Mouse (Mus musculus): ENCODE results near the gene Amh. TPM values are rescaled to one million over a fixed set of nuclear protein-coding genes. Genes with fewer than 3 reads are reported as not detected.
A peak's percentile ranks its signal among the peaks of the same experiment; 100 is the strongest.
"Not testable (repeated sequence)": the region's sequence is repeated elsewhere in the genome, so short reads cannot be mapped to it uniquely, and the experiment has no call there.

Gene Amh
- polyA plus RNA-seq, 1 experiment: 3.2 TPM

GRCm38 (mm10) chr10:80823316-80823715 is 18.3 kb downstream of the Amh start:
- H3K27me3 ChIP-seq (ENCODE audit: control insufficient read depth, insufficient read depth, low read length): no peaks in the 10 kb centered on the region
- no peaks in the 10 kb centered on the region for H3K36me3 ChIP-seq (ENCODE audit: control insufficient read depth, insufficient read depth, low read length)
- H3K27ac ChIP-seq (ENCODE audit: control insufficient read depth, insufficient read depth, low read depth, low read length): no peak overlapping the region
- H3K4me1 ChIP-seq (ENCODE audit: control insufficient read depth, insufficient read depth, low read length): peaks cover 8% of the 10 kb centered on the region
- no peak for TF ChIP-seq CTCF (IDR thresholded peaks at IDR 0.05; ENCODE audit: control insufficient read depth, insufficient read depth, insufficient replicate concordance, low read depth, low read length)
- TF ChIP-seq POLR2A (IDR thresholded peaks at IDR 0.05; ENCODE audit: control insufficient read depth, low read depth, low read length): no peak
- H3K4me3 ChIP-seq (ENCODE audit: control insufficient read depth, low read depth, low read length): no peak overlapping the region

GRCm38 (mm10) chr10:80823847-80824643 is 19.0 kb downstream of the Amh start:
- no peaks in the 10 kb centered on the region for H3K27me3 ChIP-seq (ENCODE audit: control insufficient read depth, insufficient read depth, low read length)
- H3K4me3 ChIP-seq (ENCODE audit: control insufficient read depth, low read depth, low read length): peak overlapping the region; percentile 61
- no peaks in the 10 kb centered on the region for H3K36me3 ChIP-seq (ENCODE audit: control insufficient read depth, insufficient read depth, low read length)
- peak overlapping the region; percentile 51 for H3K27ac ChIP-seq (ENCODE audit: control insufficient read depth, insufficient read depth, low read depth, low read length)
- peaks cover 8% of the 10 kb centered on the region for H3K4me1 ChIP-seq (ENCODE audit: control insufficient read depth, insufficient read depth, low read length)
- no peak for TF ChIP-seq CTCF (IDR thresholded peaks at IDR 0.05; ENCODE audit: control insufficient read depth, insufficient read depth, insufficient replicate concordance, low read depth, low read length)
- TF ChIP-seq POLR2A (IDR thresholded peaks at IDR 0.05; ENCODE audit: control insufficient read depth, low read depth, low read length): 0 out of 2 replicates have a peak, but pooled peaks have one; percentile 26

GRCm38 (mm10) chr10:80824827-80825226 is 19.8 kb downstream of the Amh start:
- Histone ChIP-seq H3K4me3 (ENCODE audit: control insufficient read depth, low read depth, low read length) (peak overlapping the region; percentile 61), H3K27ac (ENCODE audit: control insufficient read depth, insufficient read depth, low read depth, low read length) (peak overlapping the region; percentile 51), H3K4me1 (ENCODE audit: control insufficient read depth, insufficient read depth, low read length) (peaks cover 8% of the 10 kb centered on the region), H3K36me3 (ENCODE audit: control insufficient read depth, insufficient read depth, low read length) (no peaks in the 10 kb centered on the region), H3K27me3 (ENCODE audit: control insufficient read depth, insufficient read depth, low read length) (no peaks in the 10 kb centered on the region)
- TF ChIP-seq CTCF (IDR thresholded peaks at IDR 0.05; ENCODE audit: control insufficient read depth, insufficient read depth, insufficient replicate concordance, low read depth, low read length): no peak
- no peak for TF ChIP-seq POLR2A (IDR thresholded peaks at IDR 0.05; ENCODE audit: control insufficient read depth, low read depth, low read length)

GRCm38 (mm10) chr10:80826151-80827062 is 21.4 kb downstream of the Amh start, which contains the start of gene Oaz1:
TSS of gene Oaz1 (plus strand) at chr10:80826656.
- TF ChIP-seq CTCF (IDR thresholded peaks at IDR 0.05; ENCODE audit: control insufficient read depth, insufficient read depth, insufficient replicate concordance, low read depth, low read length): no peak
- peak; percentile 90 for TF ChIP-seq POLR2A (IDR thresholded peaks at IDR 0.05; ENCODE audit: control insufficient read depth, low read depth, low read length)
- Histone ChIP-seq H3K4me3 (ENCODE audit: control insufficient read depth, low read depth, low read length) (peak within 1 kb of the TSS; percentile 88), H3K4me1 (ENCODE audit: control insufficient read depth, insufficient read depth, low read length) (peaks cover 12% of the 10 kb centered on the region), H3K36me3 (ENCODE audit: control insufficient read depth, insufficient read depth, low read length) (no peaks in the 10 kb centered on the region), H3K27me3 (ENCODE audit: control insufficient read depth, insufficient read depth, low read length) (no peaks in the 10 kb centered on the region), H3K27ac (ENCODE audit: control insufficient read depth, insufficient read depth, low read depth, low read length) (peak within 1 kb of the TSS; percentile 97)

- TF ChIP-seq POLR2A (IDR thresholded peaks at IDR 0.05; ENCODE audit: control insufficient read depth, low read depth, low read length) (no peak), CTCF (IDR thresholded peaks at IDR 0.05; ENCODE audit: control insufficient read depth, insufficient read depth, insufficient replicate concordance, low read depth, low read length) (no peak)
- H3K4me1 ChIP-seq (ENCODE audit: control insufficient read depth, insufficient read depth, low read length): peaks cover 15% of the 10 kb centered on the region
- H3K4me3 ChIP-seq (ENCODE audit: control insufficient read depth, low read depth, low read length): peak overlapping the region; percentile 88
- no peaks in the 10 kb centered on the region for H3K27me3 ChIP-seq (ENCODE audit: control insufficient read depth, insufficient read depth, low read length)
- H3K36me3 ChIP-seq (ENCODE audit: control insufficient read depth, insufficient read depth, low read length): no peaks in the 10 kb centered on the region
- peak overlapping the region; percentile 68 for H3K27ac ChIP-seq (ENCODE audit: control insufficient read depth, insufficient read depth, low read depth, low read length)
These were observed 22.2 kb downstream of the Amh start for GRCm38 (mm10) chr10:80827063-80827869.

GRCm38 (mm10) chr10:80827870-80828420 is 22.9 kb downstream of the Amh start:
- Histone ChIP-seq H3K36me3 (ENCODE audit: control insufficient read depth, insufficient read depth, low read length) (no peaks in the 10 kb centered on the region), H3K27me3 (ENCODE audit: control insufficient read depth, insufficient read depth, low read length) (no peaks in the 10 kb centered on the region), H3K4me1 (ENCODE audit: control insufficient read depth, insufficient read depth, low read length) (peaks cover 15% of the 10 kb centered on the region), H3K27ac (ENCODE audit: control insufficient read depth, insufficient read depth, low read depth, low read length) (peak overlapping the region; percentile 68; the same call in 1 of the 2 replicates), H3K4me3 (ENCODE audit: control insufficient read depth, low read depth, low read length) (peak overlapping the region; percentile 88)
- TF ChIP-seq CTCF (IDR thresholded peaks at IDR 0.05; ENCODE audit: control insufficient read depth, insufficient read depth, insufficient replicate concordance, low read depth, low read length) (no peak), POLR2A (IDR thresholded peaks at IDR 0.05; ENCODE audit: control insufficient read depth, low read depth, low read length) (peak; percentile 11; the same call in 1 of the 2 replicates)

GRCm38 (mm10) chr10:80828587-80828986 is 23.5 kb downstream of the Amh start:
- H3K36me3 ChIP-seq (ENCODE audit: control insufficient read depth, insufficient read depth, low read length); H3K27me3 ChIP-seq (ENCODE audit: control insufficient read depth, insufficient read depth, low read length); H3K27ac ChIP-seq (ENCODE audit: control insufficient read depth, insufficient read depth, low read depth, low read length): not testable (repeated sequence)
- H3K4me3 ChIP-seq (ENCODE audit: control insufficient read depth, low read depth, low read length): peak overlapping the region; percentile 88
- peaks cover 15% of the 10 kb centered on the region for H3K4me1 ChIP-seq (ENCODE audit: control insufficient read depth, insufficient read depth, low read length)
